Mouse (Mus musculus) adipocyte (in vitro differentiated cells): Measurements from ENCODE around the gene Armcx3.
"Not testable (repeated sequence)": the region's sequence is repeated elsewhere in the genome, so short reads cannot be mapped to it uniquely, and the experiment has no call there.

ENCODE experiments used
- DNase-seq: peaks from one replicate; pipeline ENCODE4 v3.0.0-alpha.2; 2016; ENCODE audit warnings: low spot score

The Armcx3 gene

GRCm38 (mm10) chrX:134756434-134757292, at the start of gene Armcx3:
Armcx3 (plus strand) TSS chrX:134756595.
- peak; percentile 75 for DNase-seq

GRCm38 (mm10) chrX:134716863-134717262, 39.5 kb upstream of the Armcx3 start:
- no peak for DNase-seq

- peak; percentile 73 for DNase-seq
Observed at GRCm38 (mm10) chrX:134717752-134718308, 38.6 kb upstream of the Armcx3 start, which contains the start of gene Armcx1. Armcx1 (plus strand) TSS chrX:134717963.

GRCm38 (mm10) chrX:134718524-134718923, 37.9 kb upstream of the Armcx3 start:
- DNase-seq, result peak; percentile 50

GRCm38 (mm10) chrX:134723762-134724161, 32.6 kb upstream of the Armcx3 start:
- DNase-seq, result not testable (repeated sequence)

GRCm38 (mm10) chrX:134729778-134730177, 26.6 kb upstream of the Armcx3 start:
- peak; percentile 48 for DNase-seq

GRCm38 (mm10) chrX:134737796-134738195, 18.6 kb upstream of the Armcx3 start:
- DNase-seq, result no peak

GRCm38 (mm10) chrX:134739160-134739559, 17.2 kb upstream of the Armcx3 start:
- no peak for DNase-seq

- DNase-seq, result no peak
Observed at GRCm38 (mm10) chrX:134741862-134742261, 14.5 kb upstream of the Armcx3 start.

GRCm38 (mm10) chrX:134746459-134746858, 9.9 kb upstream of the Armcx3 start:
- DNase-seq, result peak; percentile 41

GRCm38 (mm10) chrX:134750764-134751592, 5.4 kb upstream of the Armcx3 start, which contains the start of gene Armcx6:
Armcx6 (minus strand) TSS chrX:134751417.
- peak; percentile 6 for DNase-seq

GRCm38 (mm10) chrX:134751910-134752309, 4.5 kb upstream of the Armcx3 start:
- DNase-seq, result no peak

GRCm38 (mm10) chrX:134752584-134752983, 3.8 kb upstream of the Armcx3 start:
- DNase-seq, result no peak

GRCm38 (mm10) chrX:134757293-134757995, 1.0 kb downstream of the Armcx3 start:
- DNase-seq, result no peak

GRCm38 (mm10) chrX:134763428-134764198, 7.2 kb downstream of the Armcx3 start:
- not testable (repeated sequence) for DNase-seq

GRCm38 (mm10) chrX:134787728-134788127, 31.3 kb downstream of the Armcx3 start:
- no peak for DNase-seq

- DNase-seq, result peak; percentile 65
Observed at GRCm38 (mm10) chrX:134807833-134808754, 51.7 kb downstream of the Armcx3 start.

GRCm38 (mm10) chrX:134808755-134809224, 52.4 kb downstream of the Armcx3 start, which contains the start of gene Armcx2:
Armcx2 (minus strand) TSS chrX:134809221.
- peak; percentile 7 for DNase-seq
